Mouse (Mus musculus) midbrain, postnatal 0 days (tissue): Measurements from ENCODE around the gene Mrps18a. TPM values are rescaled to one million over a fixed set of nuclear protein-coding genes. Genes with fewer than 3 reads are reported as not detected.

Source experiments
- ATAC-seq: fragments of 200-750 bp; cut with Nextera tagmentation; 2 replicates; pipeline ENCODE4 v1.8.0; 2017; ENCODE audit warnings: moderate number of reproducible peaks, mild to moderate bottlenecking, moderate TSS enrichment, moderate library complexity; ENCODE audit not compliant: low FRiP score
- DNase-seq: peaks from one replicate; pipeline ENCODE4 v3.0.0-alpha.2; 2015; ENCODE audit warnings: low spot score
- H3K27ac ChIP-seq: fragments of 300-500 bp; sonication (generic); 2 replicates; pipeline ENCODE4 v1.5.1; 2014; ENCODE audit warnings: low read depth, mild to moderate bottlenecking, low read length, mixed read lengths
- H3K27me3 ChIP-seq: fragments of 300-500 bp; sonication (generic); 2 replicates; pipeline ENCODE4 v1.6.1; 2014; ENCODE audit warnings: low read length, control low read depth, mixed read lengths; ENCODE audit not compliant: insufficient read depth
- H3K36me3 ChIP-seq: fragments of 300-500 bp; sonication (generic); 2 replicates; pipeline ENCODE4 v1.6.1; 2014; ENCODE audit warnings: low read length, control low read depth, mixed read lengths; ENCODE audit not compliant: insufficient read depth
- H3K4me1 ChIP-seq: fragments of 300-500 bp; sonication (generic); 2 replicates; pipeline ENCODE4 v1.6.1; 2014; ENCODE audit warnings: mild to moderate bottlenecking, control low read depth, antibody characterized with exemption, low read length, mixed read lengths; ENCODE audit not compliant: insufficient read depth
- H3K4me2 ChIP-seq: fragments of 300-500 bp; sonication (generic); 2 replicates; pipeline ENCODE4 v1.6.1; 2014; ENCODE audit warnings: low read depth, mild to moderate bottlenecking, low read length, mixed read lengths; ENCODE audit not compliant: poor library complexity, severe bottlenecking
- H3K4me3 ChIP-seq: fragments of 300-500 bp; sonication (generic); 2 replicates; pipeline ENCODE4 v1.5.1; 2014; ENCODE audit warnings: low read depth, mild to moderate bottlenecking, low read length, moderate library complexity
- H3K9ac ChIP-seq: fragments of 300-500 bp; sonication (generic); replicated peaks from 2 replicates; pipeline ENCODE4 v1.6.1; 2014; ENCODE audit warnings: mild to moderate bottlenecking, low read length, moderate library complexity, mixed read lengths; ENCODE audit not compliant: poor library complexity, severe bottlenecking
- H3K9me3 ChIP-seq: fragments of 300-500 bp; sonication (generic); 2 replicates; pipeline ENCODE4 v1.6.1; 2016; ENCODE audit warnings: low read length, control low read depth
- CTCF ChIP-seq: IDR thresholded peaks from 2 replicates; pipeline ENCODE4 v1.5.1; 2016; ENCODE audit warnings: antibody characterized with exemption, mild to moderate bottlenecking
- WGBS: fragments of 180-500 bp; shearing (Covaris S2); extraction: QIAGEN DNeasy Blood & Tissue Kit; methylation state at CpG from one replicate; pipeline ENCODE4 v1.1.7; 2014; 5-methylcytosine and 5-hydroxymethylcytosine counted together
- polyA plus RNA-seq: library from polyadenylated mRNA; unstranded; fragments of >200 nt; fragmentation: Nextera tagmentation; extraction: Ambion mirVana; gene quantifications from 2 replicates; pipeline ENCODE4 v1.2.1, GENCODE M21; 2015
- total RNA-seq: library from RNA; depleted of rRNA; stranded (reverse); fragments of >200 nt; gene quantifications from 2 replicates; pipeline ENCODE4 v1.2.3, GENCODE M21; 2014

Gene Mrps18a
- total and polyA plus RNA-seq, 2 experiments from 2014 or later, result 63.7 to 173 TPM

DNA sequence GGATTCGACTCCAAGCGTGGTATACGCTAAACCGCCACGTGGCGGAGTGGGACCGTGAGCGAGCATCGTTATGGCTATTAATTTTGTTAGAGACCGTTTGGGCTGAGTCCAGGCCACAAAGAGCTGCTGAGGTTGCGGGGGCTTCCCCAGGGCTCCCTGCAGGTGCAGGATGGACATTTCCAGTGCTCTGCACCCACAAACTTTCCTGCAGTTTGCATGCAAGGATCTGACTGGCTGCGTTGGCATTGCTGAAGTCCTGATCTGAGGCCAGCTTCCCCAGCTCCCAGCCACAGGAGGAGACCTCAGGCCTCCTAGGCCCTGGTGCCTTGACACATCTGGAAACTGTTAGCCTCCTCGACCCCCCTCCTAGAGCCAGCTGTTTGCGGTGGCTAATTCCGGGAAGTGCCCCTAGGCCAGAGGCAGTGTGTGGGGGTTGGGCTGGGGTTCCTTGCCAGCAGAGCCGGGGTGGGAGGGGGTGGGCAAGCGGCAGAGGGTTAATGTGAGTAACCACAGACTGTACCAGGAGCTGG is 24.4 kb upstream of the Mrps18a start:
- Histone ChIP-seq H3K4me3 (no peak overlapping the region), H3K9ac (no peak overlapping the region), H3K27ac (no peak overlapping the region), H3K36me3 (no peaks in the 10 kb centered on the region), H3K9me3 (no peaks in the 10 kb centered on the region), H3K4me1 (peaks cover 7% of the 10 kb centered on the region; the same call in 1 of the 2 replicates), H3K27me3 (no peaks in the 10 kb centered on the region), H3K4me2 (no peak overlapping the region)
- DNase-seq, result no peak
- TF ChIP-seq CTCF, result no peak
- 63% methylated on average over 17 of the region's 17 CpGs for WGBS
- ATAC-seq, result no peak

- TF ChIP-seq CTCF, result no peak
- Histone ChIP-seq H3K4me2 (no peak overlapping the region), H3K4me3 (no peak overlapping the region), H3K27me3 (no peaks in the 10 kb centered on the region), H3K27ac (no peak overlapping the region), H3K4me1 (no peaks in the 10 kb centered on the region), H3K9me3 (no peaks in the 10 kb centered on the region), H3K36me3 (no peaks in the 10 kb centered on the region), H3K9ac (no peak overlapping the region)
- 83% methylated on average over 1 of the region's 1 CpGs for WGBS
- ATAC-seq, result no peak
- DNase-seq, result no peak
These were observed 19.4 kb upstream of the Mrps18a start for GRCm38 (mm10) chr17:46091351-46091750.

DNA sequence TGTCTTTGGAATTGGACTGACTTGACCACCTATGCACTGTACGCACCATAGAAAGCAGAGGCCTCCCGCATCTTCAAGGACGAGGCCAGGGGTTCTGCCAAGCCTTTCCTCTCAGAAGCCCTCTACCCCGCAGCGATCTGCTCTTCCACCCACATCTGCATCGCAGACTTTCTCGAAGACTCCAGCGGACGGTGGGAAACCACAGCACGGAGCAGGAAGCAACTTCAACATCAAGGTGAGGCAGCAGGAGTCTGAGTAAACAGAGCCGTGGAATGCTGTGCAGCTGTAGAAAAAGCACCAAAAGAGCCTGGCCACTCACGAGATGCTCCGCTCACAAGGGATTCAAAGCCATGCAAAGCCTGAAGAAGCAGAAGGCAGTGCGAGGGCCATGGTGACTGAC is 18.9 kb upstream of the Mrps18a start:
- TF ChIP-seq CTCF, result no peak
- H3K4me1 ChIP-seq, result no peaks in the 10 kb centered on the region
- 84% methylated on average over 14 of the region's 14 CpGs for WGBS

DNA sequence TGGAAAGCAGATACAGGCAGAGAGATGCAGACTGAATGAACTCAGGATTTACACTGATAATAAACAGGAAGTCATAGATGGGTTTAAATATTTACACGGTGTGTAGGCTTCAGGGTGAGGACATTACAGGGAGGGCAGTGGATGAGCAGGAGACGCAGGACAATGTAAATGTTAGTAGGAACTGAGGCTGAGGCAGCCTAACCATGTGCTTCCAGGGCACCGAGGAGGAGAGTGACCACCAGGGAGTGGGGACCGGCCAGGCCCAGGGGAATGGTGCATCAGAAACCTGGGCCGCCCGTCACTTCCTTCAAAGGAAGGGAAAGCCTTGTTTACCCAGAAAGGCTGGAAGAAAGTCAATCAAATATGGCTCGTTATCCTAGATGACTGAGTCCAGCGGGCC is 12.3 kb upstream of the Mrps18a start:
- no peak for ATAC-seq
- no peak for TF ChIP-seq CTCF
- no peak overlapping the region for H3K9ac ChIP-seq
- H3K4me2 ChIP-seq, result no peak overlapping the region
- H3K27ac ChIP-seq, result no peak overlapping the region
- H3K4me3 ChIP-seq, result no peak overlapping the region
- no peaks in the 10 kb centered on the region for H3K27me3 ChIP-seq
- H3K36me3 ChIP-seq, result no peaks in the 10 kb centered on the region
- 74% methylated on average over 8 of the region's 8 CpGs for WGBS
- DNase-seq, result no peak
- no peaks in the 10 kb centered on the region for H3K4me1 ChIP-seq
- H3K9me3 ChIP-seq, result no peaks in the 10 kb centered on the region

More for the DNA sequence above, 18.9 kb upstream of the Mrps18a start:
- no peak overlapping the region for H3K9ac ChIP-seq
- no peak overlapping the region for H3K27ac ChIP-seq
- no peaks in the 10 kb centered on the region for H3K9me3 ChIP-seq
- H3K36me3 ChIP-seq, result no peaks in the 10 kb centered on the region
- H3K4me3 ChIP-seq, result no peak overlapping the region
- no peaks in the 10 kb centered on the region for H3K27me3 ChIP-seq
- ATAC-seq (no peak), DNase-seq (no peak)
- H3K4me2 ChIP-seq, result no peak overlapping the region

DNA sequence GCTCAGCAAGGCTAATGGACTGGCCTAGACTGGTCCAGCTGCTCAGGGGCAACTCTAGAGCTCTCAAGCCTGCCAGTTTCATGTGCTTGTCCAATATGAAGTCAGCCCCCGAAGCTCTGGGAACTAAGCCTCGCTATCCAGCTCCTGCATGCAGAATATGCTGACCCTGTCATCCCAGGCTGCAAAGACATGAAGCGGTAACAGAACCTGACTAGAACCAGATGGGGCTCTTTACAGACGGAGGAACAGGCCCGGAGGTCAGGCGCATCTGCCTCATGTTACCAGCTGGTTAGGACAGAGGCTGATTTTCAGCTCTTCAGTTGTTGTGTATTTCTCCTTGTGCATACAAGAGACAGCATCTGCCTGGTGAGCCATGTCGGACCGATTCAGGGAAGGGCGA is 8.9 kb upstream of the Mrps18a start:
- Histone ChIP-seq H3K27ac (no peak overlapping the region), H3K4me3 (no peak overlapping the region), H3K4me2 (no peak overlapping the region), H3K9ac (no peak overlapping the region), H3K36me3 (no peaks in the 10 kb centered on the region), H3K27me3 (no peaks in the 10 kb centered on the region), H3K4me1 (no peaks in the 10 kb centered on the region), H3K9me3 (no peaks in the 10 kb centered on the region)
- WGBS, result 85% methylated on average over 9 of the region's 9 CpGs
- ATAC-seq (no peak), DNase-seq (no peak)
- no peak for TF ChIP-seq CTCF

- WGBS, result 31% methylated on average over 8 of the region's 8 CpGs
- peak; percentile 19; the same call in 1 of the 2 replicates for TF ChIP-seq CTCF
- H3K4me2 ChIP-seq, result no peak overlapping the region
These were observed 8.1 kb upstream of the Mrps18a start for GRCm38 (mm10) chr17:46102608-46103159.

More at GRCm38 (mm10) chr17:46102608-46103159, 8.1 kb upstream of the Mrps18a start:
- H3K27ac ChIP-seq, result no peak overlapping the region
- no peak overlapping the region for H3K9ac ChIP-seq
- ATAC-seq (no peak), DNase-seq (no peak)
- H3K36me3 ChIP-seq, result no peaks in the 10 kb centered on the region
- no peaks in the 10 kb centered on the region for H3K4me1 ChIP-seq
- no peaks in the 10 kb centered on the region for H3K9me3 ChIP-seq
- no peak overlapping the region for H3K4me3 ChIP-seq
- H3K27me3 ChIP-seq, result no peaks in the 10 kb centered on the region
